Mouse (Mus musculus): ENCODE measurements around the gene Maff. TPM values are rescaled to one million over a fixed set of nuclear protein-coding genes. Genes with fewer than 3 reads are reported as not detected.

Gene Maff
- polyA plus RNA-seq, 1 experiment, result 15.6 TPM

GRCm38 (mm10) chr15:79326971-79327961, 19.2 kb upstream of the Maff start:
- TF ChIP-seq E2F4 (IDR thresholded peaks at IDR 0.05; ENCODE audit: insufficient read depth) (no peak), CEBPB (IDR thresholded peaks at IDR 0.05; ENCODE audit: insufficient read depth, poor library complexity, severe bottlenecking) (no peak), USF1 (IDR thresholded peaks at IDR 0.05; ENCODE audit: low read depth) (peak; percentile 83), SRF (IDR thresholded peaks at IDR 0.05; ENCODE audit: control insufficient read depth, insufficient read length, low read depth) (no peak), MYOD1 (IDR thresholded peaks at IDR 0.05; ENCODE audit: control insufficient read depth in 1 of 3, insufficient read length in 2 of 3, low read depth in 2 of 3) (no peak), POLR2A (IDR thresholded peaks at IDR 0.05; ENCODE audit: insufficient read length, low read depth) (peak; percentile 36), TCF3 (IDR thresholded peaks at IDR 0.05; ENCODE audit: insufficient read length, low read depth) (no peak), REST (IDR thresholded peaks at IDR 0.05; ENCODE audit: insufficient read depth, insufficient read length) (no peak), MAX (IDR thresholded peaks at IDR 0.05; ENCODE audit: low read depth) (peak; percentile 57), POLR2AphosphoS2 (IDR thresholded peaks at IDR 0.05; ENCODE audit: insufficient read length, low read depth) (no peak), MYOG (IDR thresholded peaks at IDR 0.05; ENCODE audit: control insufficient read depth in 1 of 3, insufficient read depth in 1 of 3, insufficient read length in 2 of 3, low read depth in 2 of 3) (no peak)
- peak overlapping the region; percentile 72 for H3K4me3 ChIP-seq

DNA sequence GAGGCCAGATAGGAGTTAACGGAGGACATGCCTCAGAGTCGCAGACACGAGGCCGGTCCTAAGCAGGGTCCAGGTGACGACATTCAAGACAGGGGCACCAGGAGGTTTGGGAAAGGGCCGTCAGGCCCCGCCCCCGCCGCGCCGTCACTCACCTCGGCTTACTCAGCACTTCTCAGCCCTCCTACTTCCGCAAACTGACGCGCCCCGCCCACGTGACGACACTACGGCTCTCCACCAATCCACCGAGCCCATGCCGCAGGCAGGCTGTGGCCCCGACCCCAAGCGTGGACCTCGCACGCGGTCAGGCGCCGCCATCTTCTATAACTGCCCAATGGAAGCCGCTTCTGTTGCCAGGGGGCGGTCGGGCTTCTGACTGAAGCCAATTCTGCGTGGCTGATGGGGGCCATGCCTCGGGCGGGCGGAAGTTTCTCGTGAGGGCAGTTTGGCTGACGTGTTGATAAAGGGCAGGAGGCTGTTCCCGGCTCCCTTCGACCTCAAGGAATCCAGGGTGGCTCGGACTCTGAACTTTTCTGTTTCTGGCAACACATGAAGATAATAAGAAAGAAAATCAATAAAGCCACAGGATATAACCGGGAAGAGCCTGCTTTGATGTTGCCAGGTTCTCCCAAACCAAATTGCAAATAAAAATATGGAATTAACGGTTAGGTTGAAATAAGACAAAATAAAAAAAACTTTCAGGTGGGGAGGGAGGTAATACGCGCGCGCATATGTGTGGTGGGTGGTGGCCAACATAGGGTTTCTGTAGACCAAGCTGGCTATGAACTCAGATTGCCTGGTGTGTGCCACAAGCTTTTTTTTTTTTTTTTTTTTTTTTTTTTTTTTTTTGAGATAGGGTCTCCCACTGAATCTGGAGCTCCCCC, 18.1 kb upstream of the Maff start, which contains the start of gene Pla2g6:
Pla2g6 (minus strand) TSS at position 333 of the 881 bp plus-strand sequence.
- H3K36me3 ChIP-seq (ENCODE audit: control insufficient read depth, insufficient read depth), result no peaks in the 10 kb centered on the region
- peak within 1 kb of the TSS; percentile 100 for H3K4me2 ChIP-seq (ENCODE audit: low read depth)
- TF ChIP-seq MAX (IDR thresholded peaks at IDR 0.05; ENCODE audit: low read depth) (peak; percentile 76), SRF (IDR thresholded peaks at IDR 0.05; ENCODE audit: control insufficient read depth, insufficient read length, low read depth) (peak; percentile 90), POLR2AphosphoS2 (IDR thresholded peaks at IDR 0.05; ENCODE audit: insufficient read length, low read depth) (peak; percentile 85), POLR2A (IDR thresholded peaks at IDR 0.05; ENCODE audit: insufficient read length, low read depth) (peak; percentile 82), USF1 (IDR thresholded peaks at IDR 0.05; ENCODE audit: low read depth) (peak; percentile 85), MYOG (IDR thresholded peaks at IDR 0.05; ENCODE audit: control insufficient read depth in 1 of 3, insufficient read depth in 1 of 3, insufficient read length in 2 of 3, low read depth in 2 of 3) (no peak), REST (IDR thresholded peaks at IDR 0.05; ENCODE audit: insufficient read depth, insufficient read length) (no peak), TCF3 (IDR thresholded peaks at IDR 0.05; ENCODE audit: insufficient read length, low read depth) (no peak), MYOD1 (IDR thresholded peaks at IDR 0.05; ENCODE audit: control insufficient read depth in 1 of 3, insufficient read length in 2 of 3, low read depth in 2 of 3) (peak in 2 of 3 experiments; percentile 3 to 33), E2F4 (IDR thresholded peaks at IDR 0.05; ENCODE audit: insufficient read depth) (no peak)
- peaks cover 10% of the 10 kb centered on the region for H3K79me2 ChIP-seq (ENCODE audit: control insufficient read depth, insufficient read depth)
- H3K27me3 ChIP-seq (ENCODE audit: control insufficient read depth, insufficient read depth, insufficient read length), result no peaks in the 10 kb centered on the region
- H3K4me3 ChIP-seq, result peak within 1 kb of the TSS; percentile 72
- H3ac ChIP-seq (ENCODE audit: control insufficient read depth, insufficient read length), result peak within 1 kb of the TSS; percentile 39

More at GRCm38 (mm10) chr15:79326971-79327961, 19.2 kb upstream of the Maff start:
- Histone ChIP-seq H3K36me3 (ENCODE audit: control insufficient read depth, insufficient read depth) (no peaks in the 10 kb centered on the region), H3K27me3 (ENCODE audit: control insufficient read depth, insufficient read depth, insufficient read length) (no peaks in the 10 kb centered on the region), H3K4me2 (ENCODE audit: low read depth) (peak overlapping the region; percentile 96), H3K79me2 (ENCODE audit: control insufficient read depth, insufficient read depth) (peaks cover 10% of the 10 kb centered on the region), H3ac (ENCODE audit: control insufficient read depth, insufficient read length) (peak overlapping the region; percentile 39)

GRCm38 (mm10) chr15:79328939-79329275, 17.5 kb upstream of the Maff start:
- Histone ChIP-seq H3ac (ENCODE audit: control insufficient read depth, insufficient read length) (no peak overlapping the region), H3K4me2 (ENCODE audit: low read depth) (peak overlapping the region; percentile 100), H3K79me2 (ENCODE audit: control insufficient read depth, insufficient read depth) (peaks cover 10% of the 10 kb centered on the region), H3K4me3 (peak overlapping the region; percentile 72), H3K27me3 (ENCODE audit: control insufficient read depth, insufficient read depth, insufficient read length) (no peaks in the 10 kb centered on the region), H3K36me3 (ENCODE audit: control insufficient read depth, insufficient read depth) (no peaks in the 10 kb centered on the region)
- no peak for TF ChIP-seq MAX (IDR thresholded peaks at IDR 0.05; ENCODE audit: low read depth)
- no peak for TF ChIP-seq REST (IDR thresholded peaks at IDR 0.05; ENCODE audit: insufficient read depth, insufficient read length)
- no peak for TF ChIP-seq MYOD1 (IDR thresholded peaks at IDR 0.05; ENCODE audit: control insufficient read depth in 1 of 3, insufficient read length in 2 of 3, low read depth in 2 of 3)
- no peak for TF ChIP-seq E2F4 (IDR thresholded peaks at IDR 0.05; ENCODE audit: insufficient read depth)
- TF ChIP-seq MYOG (IDR thresholded peaks at IDR 0.05; ENCODE audit: control insufficient read depth in 1 of 3, insufficient read depth in 1 of 3, insufficient read length in 2 of 3, low read depth in 2 of 3), result no peak
- TF ChIP-seq TCF3 (IDR thresholded peaks at IDR 0.05; ENCODE audit: insufficient read length, low read depth), result no peak

- Histone ChIP-seq H3ac (ENCODE audit: control insufficient read depth, insufficient read length) (no peak overlapping the region), H3K4me3 (no peak overlapping the region), H3K4me2 (ENCODE audit: low read depth) (no peak overlapping the region), H3K36me3 (ENCODE audit: control insufficient read depth, insufficient read depth) (no peaks in the 10 kb centered on the region), H3K79me2 (ENCODE audit: control insufficient read depth, insufficient read depth) (peaks cover 10% of the 10 kb centered on the region), H3K27me3 (ENCODE audit: control insufficient read depth, insufficient read depth, insufficient read length) (no peaks in the 10 kb centered on the region)
- no peak for TF ChIP-seq E2F4 (IDR thresholded peaks at IDR 0.05; ENCODE audit: insufficient read depth)
- TF ChIP-seq CEBPB (IDR thresholded peaks at IDR 0.05; ENCODE audit: insufficient read depth, poor library complexity, severe bottlenecking), result no peak
- TF ChIP-seq MYOG (IDR thresholded peaks at IDR 0.05; ENCODE audit: control insufficient read depth in 1 of 3, insufficient read depth in 1 of 3, insufficient read length in 2 of 3, low read depth in 2 of 3), result no peak
Observed at GRCm38 (mm10) chr15:79329346-79329978, 17.0 kb upstream of the Maff start.
